Mouse (Mus musculus) hindbrain, embryonic 12.5 days (tissue): ENCODE data around the gene Loxl4. TPM values are rescaled to one million over a fixed set of nuclear protein-coding genes. Genes with fewer than 3 reads are reported as not detected.

Experiments
- ATAC-seq: fragments of 200-750 bp; cut with Nextera tagmentation; 2 replicates; pipeline ENCODE4 v1.8.0; 2017; ENCODE audit warnings: moderate TSS enrichment; ENCODE audit not compliant: low FRiP score
- H3K27ac ChIP-seq: fragments of 300-500 bp; sonication (generic); 2 replicates; pipeline ENCODE4 v1.5.1; 2016; ENCODE audit warnings: mild to moderate bottlenecking
- H3K27me3 ChIP-seq: fragments of 300-500 bp; sonication (generic); 2 replicates; pipeline ENCODE4 v1.6.1; 2016; ENCODE audit warnings: mild to moderate bottlenecking
- H3K36me3 ChIP-seq: fragments of 300-500 bp; sonication (generic); 2 replicates; pipeline ENCODE4 v1.6.1; 2016; ENCODE audit warnings: mild to moderate bottlenecking
- H3K4me1 ChIP-seq: fragments of 300-500 bp; sonication (generic); 2 replicates; pipeline ENCODE4 v1.6.1; 2016
- H3K4me2 ChIP-seq: fragments of 300-500 bp; sonication (generic); replicated peaks from 2 replicates; pipeline ENCODE4 v1.6.1; 2016; ENCODE audit warnings: mild to moderate bottlenecking
- H3K4me3 ChIP-seq: fragments of 300-500 bp; sonication (generic); 2 replicates; pipeline ENCODE4 v1.5.1; 2016; ENCODE audit warnings: mild to moderate bottlenecking
- H3K9ac ChIP-seq: fragments of 300-500 bp; sonication (generic); 2 replicates; pipeline ENCODE4 v1.6.1; 2016; ENCODE audit warnings: mild to moderate bottlenecking, moderate library complexity
- H3K9me3 ChIP-seq: fragments of 300-500 bp; sonication (generic); replicated peaks from 2 replicates; pipeline ENCODE4 v1.6.1; 2016; ENCODE audit warnings: mild to moderate bottlenecking
- WGBS: fragments of 180-500 bp; shearing (Covaris S2); methylation state at CpG from one replicate; pipeline ENCODE4 v1.1.7; 2016; 5-methylcytosine and 5-hydroxymethylcytosine counted together
- polyA plus RNA-seq: library from polyadenylated mRNA; unstranded; fragments of >200 nt; fragmentation: Nextera tagmentation; extraction: Ambion mirVana; gene quantifications from 2 replicates; pipeline ENCODE4 v1.2.1, GENCODE M21; 2016

The Loxl4 gene
- polyA plus RNA-seq, result 0.19 and 0.51 TPM in 2 replicates

- WGBS, result 2% methylated on average over 37 of the region's 37 CpGs
- no peaks in the 10 kb centered on the region for H3K9me3 ChIP-seq
- H3K9ac ChIP-seq, result no peak within 1 kb of the TSS
- peak within 1 kb of the TSS; percentile 32 for H3K4me3 ChIP-seq
- ATAC-seq, result peak; percentile 32; the same call in 1 of the 2 replicates
- H3K4me2 ChIP-seq, result peak within 1 kb of the TSS; percentile 56
- peaks cover 29% of the 10 kb centered on the region for H3K27me3 ChIP-seq
- H3K4me1 ChIP-seq, result peaks cover 11% of the 10 kb centered on the region
- no peak within 1 kb of the TSS for H3K27ac ChIP-seq
- no peaks in the 10 kb centered on the region for H3K36me3 ChIP-seq
Observed at GRCm38 (mm10) chr19:42612654-42613053, at the start of gene Loxl4. Loxl4 (minus strand) TSS chr19:42612813.

DNA sequence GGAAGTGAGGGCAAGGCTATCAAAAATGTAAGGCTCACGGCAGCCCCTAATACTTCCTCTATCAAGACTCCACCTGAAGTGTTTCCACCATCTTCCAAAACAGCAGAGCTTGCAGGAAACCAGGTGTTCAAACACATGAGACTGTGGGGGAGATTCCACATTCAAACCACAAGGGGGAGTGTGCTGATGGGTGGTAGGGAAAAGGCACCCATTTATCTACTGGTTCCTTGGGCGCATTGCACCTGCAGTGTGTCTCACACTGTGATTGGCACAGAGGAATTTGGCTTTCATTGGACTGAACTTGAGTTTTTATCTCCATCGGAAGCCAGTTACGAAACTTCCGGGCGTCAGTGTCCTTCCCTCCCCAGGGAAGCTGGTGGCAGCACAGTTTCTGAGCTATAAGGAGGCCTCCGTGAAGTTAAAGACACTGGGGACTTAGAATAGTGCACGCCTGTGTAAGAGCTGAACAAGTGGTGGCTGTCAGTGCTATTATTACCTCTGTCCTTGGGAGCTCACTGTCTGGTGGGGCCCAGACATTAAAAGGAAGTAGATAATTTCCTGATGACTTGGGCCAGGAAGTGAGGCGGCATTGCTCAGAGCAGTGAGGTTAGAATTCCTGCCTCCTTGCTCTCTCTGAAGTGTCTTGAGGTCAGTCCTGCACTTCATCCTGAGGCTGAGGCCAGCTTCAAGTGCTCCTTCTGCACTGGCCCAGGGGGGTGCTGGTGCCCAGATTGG, 49.0 kb upstream of the Loxl4 start:
- no peak overlapping the region for H3K4me2 ChIP-seq
- ATAC-seq, result no peak

DNA sequence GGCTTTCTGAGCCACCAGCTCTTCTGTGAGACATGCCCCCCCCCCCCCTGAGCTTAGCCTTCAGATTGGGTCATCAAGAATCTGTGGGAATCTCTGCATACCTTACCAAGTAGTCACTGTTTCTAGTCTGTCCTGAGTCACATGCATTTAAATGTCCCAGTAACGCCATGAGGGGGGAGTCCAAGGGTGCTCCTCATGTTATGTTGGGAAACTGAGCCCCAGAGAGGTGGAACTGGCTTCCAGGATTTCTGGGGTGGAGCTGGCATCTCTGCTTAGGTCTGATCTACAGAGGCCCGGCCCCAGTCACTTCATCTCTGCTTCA, 47.6 kb upstream of the Loxl4 start:
- WGBS, result 93% methylated on average over 2 of the region's 2 CpGs

More for the DNA sequence above, 49.0 kb upstream of the Loxl4 start:
- Histone ChIP-seq H3K27ac (no peak overlapping the region), H3K36me3 (no peaks in the 10 kb centered on the region), H3K4me3 (no peak overlapping the region), H3K4me1 (peaks cover 12% of the 10 kb centered on the region), H3K9me3 (no peaks in the 10 kb centered on the region), H3K9ac (no peak overlapping the region), H3K27me3 (peaks cover 3% of the 10 kb centered on the region; the same call in 1 of the 2 replicates)
- WGBS, result 85% methylated on average over 9 of the region's 9 CpGs

DNA sequence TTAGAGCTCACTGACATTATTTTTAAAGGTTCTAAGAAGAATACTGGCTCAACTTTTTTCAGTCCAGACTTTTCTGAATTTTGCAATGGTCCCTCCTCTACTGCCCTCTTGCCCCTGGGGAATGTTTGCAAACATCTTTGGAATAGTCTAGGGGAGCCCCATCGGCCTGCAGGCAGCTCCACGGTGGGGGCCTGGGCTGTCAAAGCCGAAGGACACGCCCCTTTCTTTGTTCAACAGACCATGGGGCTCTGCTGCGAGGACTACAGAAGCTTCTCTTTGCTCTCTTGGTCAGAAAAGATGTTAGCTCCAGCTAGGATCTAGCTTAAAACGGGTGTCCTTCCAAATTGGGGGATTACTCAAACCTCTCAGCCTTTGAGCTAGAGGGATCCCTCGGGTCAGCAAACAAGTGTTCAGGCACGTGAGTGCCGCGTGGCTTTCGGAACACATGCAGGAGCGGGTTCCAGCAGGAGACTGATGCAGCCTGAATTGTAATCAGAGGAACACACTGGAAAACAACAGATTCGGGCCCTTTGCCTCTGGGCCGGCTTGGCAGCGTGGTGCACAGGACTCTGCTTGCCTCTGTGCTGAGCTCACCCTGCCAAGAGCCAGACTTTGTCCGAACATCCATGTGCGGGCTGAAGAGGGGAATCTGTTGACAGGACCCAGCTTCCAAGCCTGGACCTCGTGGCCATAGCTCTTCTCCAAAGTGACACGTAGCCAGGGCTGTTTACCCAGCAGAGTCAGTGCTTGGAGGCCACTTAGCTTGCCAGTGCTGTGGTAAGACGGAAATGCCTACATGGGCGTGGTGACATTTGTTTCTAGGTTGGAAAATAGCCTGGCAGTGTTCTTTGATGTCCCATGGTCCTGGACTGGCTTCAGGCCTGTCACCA, 47.0 kb upstream of the Loxl4 start:
- H3K4me3 ChIP-seq, result no peak overlapping the region
- no peak for ATAC-seq
- 39% methylated on average over 21 of the region's 21 CpGs for WGBS
- H3K9me3 ChIP-seq, result no peaks in the 10 kb centered on the region
- H3K4me1 ChIP-seq, result peaks cover 12% of the 10 kb centered on the region
- H3K9ac ChIP-seq, result no peak overlapping the region
- no peak overlapping the region for H3K4me2 ChIP-seq
- no peaks in the 10 kb centered on the region for H3K36me3 ChIP-seq
- H3K27me3 ChIP-seq, result peaks cover 16% of the 10 kb centered on the region
- no peak overlapping the region for H3K27ac ChIP-seq

More for the DNA sequence above, 47.6 kb upstream of the Loxl4 start:
- Histone ChIP-seq H3K9me3 (no peaks in the 10 kb centered on the region), H3K4me1 (peaks cover 12% of the 10 kb centered on the region), H3K9ac (no peak overlapping the region), H3K4me3 (no peak overlapping the region), H3K36me3 (no peaks in the 10 kb centered on the region), H3K27me3 (peaks cover 13% of the 10 kb centered on the region), H3K4me2 (no peak overlapping the region), H3K27ac (no peak overlapping the region)
- no peak for ATAC-seq

- H3K4me2 ChIP-seq, result no peak overlapping the region
- H3K9me3 ChIP-seq, result no peaks in the 10 kb centered on the region
- H3K27me3 ChIP-seq, result peaks cover 24% of the 10 kb centered on the region
- no peak for ATAC-seq
- H3K36me3 ChIP-seq, result no peaks in the 10 kb centered on the region
- H3K4me3 ChIP-seq, result no peak overlapping the region
- no peak overlapping the region for H3K9ac ChIP-seq
- H3K27ac ChIP-seq, result no peak overlapping the region
- WGBS, result 75% methylated on average over 6 of the region's 6 CpGs
- H3K4me1 ChIP-seq, result peaks cover 12% of the 10 kb centered on the region
Observed at GRCm38 (mm10) chr19:42658435-42659135, 46.0 kb upstream of the Loxl4 start.

- no peak overlapping the region for H3K4me3 ChIP-seq
- peaks cover 12% of the 10 kb centered on the region for H3K4me1 ChIP-seq
- H3K27ac ChIP-seq, result no peak overlapping the region
- ATAC-seq, result 0 out of 2 replicates have a peak, but pooled peaks have one; percentile 44
- H3K9me3 ChIP-seq, result no peaks in the 10 kb centered on the region
- no peaks in the 10 kb centered on the region for H3K36me3 ChIP-seq
- peaks cover 24% of the 10 kb centered on the region for H3K27me3 ChIP-seq
- no peak overlapping the region for H3K9ac ChIP-seq
- 41% methylated on average over 4 of the region's 4 CpGs for WGBS
- no peak overlapping the region for H3K4me2 ChIP-seq
Observed at GRCm38 (mm10) chr19:42657769-42658168, 45.2 kb upstream of the Loxl4 start.

DNA sequence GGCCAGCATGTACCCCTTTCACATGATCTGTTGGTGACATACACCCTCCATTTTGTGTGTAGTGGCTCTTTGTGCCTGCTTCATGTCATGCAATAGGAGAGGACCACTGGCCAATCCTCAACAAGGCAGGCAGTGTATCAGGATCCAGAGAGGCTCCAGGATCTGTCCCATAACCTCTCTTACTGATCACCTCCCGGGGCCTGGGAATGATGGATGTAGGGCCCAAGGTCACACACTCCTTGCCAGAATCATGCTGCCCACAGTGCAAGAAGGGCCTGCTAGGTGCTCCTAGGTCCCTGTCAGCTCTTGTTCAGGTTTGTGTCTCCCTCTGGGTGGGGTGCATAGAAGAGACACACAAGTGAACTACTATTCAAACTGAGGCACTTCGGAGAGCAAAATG, 44.7 kb upstream of the Loxl4 start:
- Histone ChIP-seq H3K9ac (no peak overlapping the region), H3K36me3 (no peaks in the 10 kb centered on the region), H3K4me2 (no peak overlapping the region), H3K9me3 (no peaks in the 10 kb centered on the region), H3K4me3 (no peak overlapping the region), H3K27me3 (peaks cover 24% of the 10 kb centered on the region), H3K27ac (no peak overlapping the region), H3K4me1 (peaks cover 12% of the 10 kb centered on the region)
- WGBS, result 86% methylated on average over 2 of the region's 2 CpGs
- no peak for ATAC-seq

DNA sequence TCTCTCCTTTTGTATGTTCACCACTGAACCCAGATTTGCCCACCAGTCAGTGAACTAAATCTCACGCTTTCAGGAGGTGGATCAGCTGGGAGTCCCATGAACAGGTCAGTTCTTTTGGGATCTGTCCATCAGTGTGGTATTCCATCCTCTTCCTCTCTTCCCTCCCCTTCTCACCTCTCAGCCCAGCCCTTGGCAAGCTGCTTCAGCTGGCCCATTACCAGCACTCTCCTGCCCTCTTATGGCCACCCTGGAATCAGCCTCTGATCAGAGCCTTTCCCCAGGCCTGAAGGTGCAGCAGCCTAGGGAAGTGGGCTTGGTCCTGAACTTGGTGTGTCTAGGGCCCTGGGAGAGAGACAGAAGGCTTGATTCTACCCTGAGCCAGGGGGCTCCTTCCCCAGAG, 42.4 kb upstream of the Loxl4 start:
- no peaks in the 10 kb centered on the region for H3K36me3 ChIP-seq
- H3K27me3 ChIP-seq, result peaks cover 24% of the 10 kb centered on the region
- 56% methylated on average over 1 of the region's 1 CpGs for WGBS
- no peaks in the 10 kb centered on the region for H3K9me3 ChIP-seq
- ATAC-seq, result peak; percentile 55; the same call in 1 of the 2 replicates
- H3K27ac ChIP-seq, result no peak overlapping the region
- H3K4me3 ChIP-seq, result no peak overlapping the region
- H3K9ac ChIP-seq, result no peak overlapping the region
- H3K4me1 ChIP-seq, result peaks cover 10% of the 10 kb centered on the region
- H3K4me2 ChIP-seq, result no peak overlapping the region

GRCm38 (mm10) chr19:42653091-42653490, 40.5 kb upstream of the Loxl4 start:
- WGBS, result 35% methylated on average over 6 of the region's 6 CpGs
- H3K4me1 ChIP-seq, result 0 out of 2 replicates have a peak, but pooled peaks cover 2% of the 10 kb centered on the region
- H3K27ac ChIP-seq, result no peak overlapping the region
- H3K4me3 ChIP-seq, result no peak overlapping the region
- no peaks in the 10 kb centered on the region for H3K36me3 ChIP-seq
- ATAC-seq, result no peak
- peaks cover 21% of the 10 kb centered on the region for H3K27me3 ChIP-seq
- H3K9ac ChIP-seq, result no peak overlapping the region
- no peaks in the 10 kb centered on the region for H3K9me3 ChIP-seq
- H3K4me2 ChIP-seq, result no peak overlapping the region

GRCm38 (mm10) chr19:42652425-42652824, 39.8 kb upstream of the Loxl4 start:
- H3K27me3 ChIP-seq, result peaks cover 21% of the 10 kb centered on the region
- no peaks in the 10 kb centered on the region for H3K4me1 ChIP-seq
- no peak overlapping the region for H3K27ac ChIP-seq
- no peak overlapping the region for H3K4me2 ChIP-seq
- WGBS, result 80% methylated on average over 7 of the region's 7 CpGs
- no peak for ATAC-seq
- H3K9ac ChIP-seq, result no peak overlapping the region
- H3K36me3 ChIP-seq, result no peaks in the 10 kb centered on the region
- no peak overlapping the region for H3K4me3 ChIP-seq
- no peaks in the 10 kb centered on the region for H3K9me3 ChIP-seq

- no peak for ATAC-seq
- no peak overlapping the region for H3K9ac ChIP-seq
- WGBS, result 80% methylated on average over 9 of the region's 9 CpGs
- no peaks in the 10 kb centered on the region for H3K36me3 ChIP-seq
- no peak overlapping the region for H3K4me2 ChIP-seq
- no peak overlapping the region for H3K4me3 ChIP-seq
- peaks cover 15% of the 10 kb centered on the region for H3K4me1 ChIP-seq
- no peaks in the 10 kb centered on the region for H3K27me3 ChIP-seq
- no peaks in the 10 kb centered on the region for H3K9me3 ChIP-seq
- no peak overlapping the region for H3K27ac ChIP-seq
Observed at GRCm38 (mm10) chr19:42640211-42640610, 27.6 kb upstream of the Loxl4 start.

DNA sequence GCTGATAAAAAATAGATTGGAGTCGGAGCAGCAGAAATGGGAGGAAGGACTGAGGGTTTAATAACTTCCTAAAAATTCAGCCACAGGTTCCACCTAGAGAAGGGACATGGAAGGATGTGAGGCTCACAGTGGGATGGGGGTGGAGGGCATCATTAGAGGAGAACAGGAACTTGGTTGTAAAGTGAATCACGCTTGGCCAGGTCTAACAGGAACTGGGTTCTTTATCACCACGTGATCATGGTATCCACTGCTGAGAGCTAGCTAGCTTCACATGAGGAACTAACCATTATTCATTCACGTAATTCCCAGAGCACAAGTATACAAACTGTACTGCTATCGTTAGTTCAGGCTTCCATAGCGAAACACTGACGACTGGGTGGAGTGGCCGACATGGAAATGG, 26.9 kb upstream of the Loxl4 start:
- Histone ChIP-seq H3K4me3 (no peak overlapping the region), H3K9me3 (no peaks in the 10 kb centered on the region), H3K4me2 (no peak overlapping the region), H3K27me3 (no peaks in the 10 kb centered on the region), H3K9ac (no peak overlapping the region), H3K27ac (no peak overlapping the region), H3K36me3 (no peaks in the 10 kb centered on the region), H3K4me1 (peaks cover 15% of the 10 kb centered on the region)
- no peak for ATAC-seq
- 74% methylated on average over 8 of the region's 8 CpGs for WGBS
